Mouse (Mus musculus) bone marrow, adult 2 months (tissue): ENCODE results near the gene Grik3. TPM values are rescaled to one million over a fixed set of nuclear protein-coding genes. Genes with fewer than 3 reads are reported as not detected.

ENCODE experiments used
- H3K27ac ChIP-seq: fragments of 200-500 bp; 2 replicates; pipeline ENCODE4 v1.5.1; 2012; ENCODE audit warnings: low read depth, mild to moderate bottlenecking, control low read depth, inconsistent platforms, low read length; ENCODE audit not compliant: control insufficient read depth, poor library complexity, insufficient read depth
- H3K4me1 ChIP-seq: fragments of 200-500 bp; 2 replicates; pipeline ENCODE4 v1.6.1; 2011; ENCODE audit warnings: low read length; ENCODE audit not compliant: control insufficient read depth, insufficient read depth
- H3K4me3 ChIP-seq: fragments of 200-500 bp; replicated peaks from 2 replicates; pipeline ENCODE3; 2011; ENCODE audit warnings: mild to moderate bottlenecking, low read depth, low read length, control low read depth; ENCODE audit not compliant: control insufficient read depth
- CTCF ChIP-seq: fragments of 200-500 bp; IDR thresholded peaks from 2 replicates; pipeline ENCODE4 v1.5.1; 2011; ENCODE audit warnings: low read length, control low read depth; ENCODE audit not compliant: control insufficient read depth, insufficient read depth
- POLR2A ChIP-seq: fragments of 200-500 bp; IDR thresholded peaks from 2 replicates; pipeline ENCODE4 v1.6.1; 2011; ENCODE audit warnings: low read depth, mild to moderate bottlenecking, control low read depth, low read length, borderline replicate concordance; ENCODE audit not compliant: control insufficient read depth
- WGBS: fragments of 180-500 bp; shearing (Covaris S2); methylation state at CpG from one replicate; pipeline ENCODE4 v1.1.7; 2018; 5-methylcytosine and 5-hydroxymethylcytosine counted together
- polyA plus RNA-seq: library from polyadenylated mRNA; stranded (reverse); fragments of >200 nt; gene quantifications from 2 replicates; pipeline ENCODE4 v1.2.4, GENCODE M21; 2011; ENCODE audit warnings: low replicate concordance; ENCODE audit not compliant: missing spikeins, insufficient read depth, insufficient read length

The Grik3 gene
- polyA plus RNA-seq, 1 experiment = 0.45 TPM

- WGBS = 61% methylated on average over 5 of the region's 5 CpGs
- no peak overlapping the region for H3K4me3 ChIP-seq
- no peak for TF ChIP-seq POLR2A
- no peak for TF ChIP-seq CTCF
- no peak overlapping the region for H3K27ac ChIP-seq
- no peaks in the 10 kb centered on the region for H3K4me1 ChIP-seq
Measured at GRCm38 (mm10) chr4:125763056-125763455, 272.6 kb downstream of the Grik3 start.
